Comparison of ENCODE assay signal across 14 mouse cellular contexts in genomic region chr11:107108892-107109291, GRCm38 (mm10). TPM values are rescaled to one million over a fixed set of nuclear protein-coding genes. Genes with fewer than 3 reads are reported as not detected.
A peak's percentile ranks its signal among the peaks of the same experiment; 100 is the strongest.
DNase-seq lines count a peak whose midpoint lies in the region; ATAC-seq and TF ChIP-seq lines count a peak whose summit lies in the region.
"Had no signal": no experiment of that assay in that cellular context is flagged by ENCODE, and none has a peak within 500 bp of the region (broad histone marks: within the 10 kb centered on the region; RNA-seq: fewer than 3 reads in every experiment).

No protein-coding gene starts in this region.

- no peak for ATAC-seq in intestine, postnatal 0 days
- no peak for ATAC-seq in intestine, embryonic 16.5 days

- TF ChIP-seq CTCF in intestine, postnatal 0 days (IDR thresholded peaks at IDR 0.05; ENCODE audit: low read depth), result peak; percentile 53

- WGBS in intestine, postnatal 0 days, result 87% methylated on average over 2 of the region's 2 CpGs
- 92% methylated on average over 2 of the region's 2 CpGs for WGBS in intestine, embryonic 16.5 days

- no peaks in the 10 kb centered on the region for H3K27me3 ChIP-seq in intestine, postnatal 0 days (replicated peaks; ENCODE audit: control insufficient read depth, insufficient read depth, low read length)
- no peaks in the 10 kb centered on the region for H3K27me3 ChIP-seq in intestine, embryonic 16.5 days (replicated peaks; ENCODE audit: control insufficient read depth, insufficient read depth, low read length)
- H3K27me3 ChIP-seq in splenic B cell, adult 2 months (ENCODE audit: control insufficient read depth, insufficient read depth, low read length, poor library complexity, severe bottlenecking), result no peaks in the 10 kb centered on the region
- H3K27me3 ChIP-seq: lung, embryonic 15.5 days had no signal

- DNase-seq in thymus, postnatal 0 days (ENCODE audit: low spot score), result peak; percentile 36
- no peak for DNase-seq in thymus, postnatal 36 days
- peak; percentile 66 for DNase-seq in ZHBTc4 (ENCODE audit: low read depth, low spot score)
- DNase-seq in splenic B cell, adult 2 months (ENCODE audit: low read depth, low spot score), result peak; percentile 61
- no peak for DNase-seq in cerebellum, postnatal 25 days
- no peak for DNase-seq in adrenal gland, postnatal 25 days
- DNase-seq: adrenal gland, postnatal 36 days; gastrocnemius, postnatal 10 days; kidney, postnatal 4 days; spleen, adult 18-20 months had no signal

- no peak overlapping the region for H3K4me2 ChIP-seq in intestine, postnatal 0 days (replicated peaks; ENCODE audit: low read depth)
- no peak overlapping the region for H3K4me2 ChIP-seq in intestine, embryonic 16.5 days (ENCODE audit: low read depth, low read length)
- H3K4me2 ChIP-seq: lung, embryonic 15.5 days had no signal

- peaks cover 18% of the 10 kb centered on the region; the same call in 1 of the 2 replicates for H3K36me3 ChIP-seq in intestine, postnatal 0 days (ENCODE audit: control insufficient read depth, insufficient read depth)
- 0 out of 2 replicates have a peak, but pooled peaks cover 3% of the 10 kb centered on the region for H3K36me3 ChIP-seq in intestine, embryonic 16.5 days (ENCODE audit: control insufficient read depth, insufficient read depth, low read length)
- peaks cover 5% of the 10 kb centered on the region; the same call in 1 of the 2 replicates for H3K36me3 ChIP-seq in splenic B cell, adult 2 months (ENCODE audit: control insufficient read depth, insufficient read depth, low read length, poor library complexity, severe bottlenecking)

- no peak overlapping the region for H3K27ac ChIP-seq in intestine, postnatal 0 days (ENCODE audit: low read depth, low read length)
- H3K27ac ChIP-seq in intestine, embryonic 16.5 days (ENCODE audit: low read length), result no peak overlapping the region
- H3K27ac ChIP-seq: lung, embryonic 15.5 days had no signal

- H3K4me1 ChIP-seq in intestine, postnatal 0 days (replicated peaks; ENCODE audit: control insufficient read depth, insufficient read depth, low read length), result no peaks in the 10 kb centered on the region
- H3K4me1 ChIP-seq in intestine, embryonic 16.5 days (ENCODE audit: control insufficient read depth, insufficient read depth, low read length), result peaks cover 5% of the 10 kb centered on the region

- no peak overlapping the region for H3K9ac ChIP-seq in intestine, postnatal 0 days (ENCODE audit: low read depth, low read length)
- H3K9ac ChIP-seq in intestine, embryonic 16.5 days (ENCODE audit: low read depth, low read length), result no peak overlapping the region
- H3K9ac ChIP-seq: lung, embryonic 15.5 days had no signal

- no peaks in the 10 kb centered on the region for H3K9me3 ChIP-seq in intestine, postnatal 0 days (ENCODE audit: control insufficient read depth)
- H3K9me3 ChIP-seq in intestine, embryonic 16.5 days (ENCODE audit: control insufficient read depth, low read length), result no peaks in the 10 kb centered on the region
- H3K9me3 ChIP-seq: G1E; lung, embryonic 15.5 days had no signal

- no peak overlapping the region for H3K4me3 ChIP-seq in intestine, postnatal 0 days (ENCODE audit: low read depth, low read length)
- no peak overlapping the region for H3K4me3 ChIP-seq in intestine, embryonic 16.5 days (ENCODE audit: low read length)
- H3K4me3 ChIP-seq: lung, embryonic 15.5 days had no signal

RNA-seq across cellular contexts. Expression of gene Bptf, which starts 23.0 kb away (rescaled TPM):
- polyA plus RNA-seq in intestine, postnatal 0 days (2015; fragmentation: Nextera tagmentation; extraction: Ambion mirVana), result 14.4 and 17.8 TPM in 2 replicates
- polyA plus RNA-seq in intestine, embryonic 16.5 days (2015; fragmentation: Nextera tagmentation; extraction: Ambion mirVana), result 16.8 and 19.1 TPM in 2 replicates
- 35.3 and 54.9 TPM in 2 replicates for polyA plus RNA-seq in thymus, postnatal 0 days (2015; fragmentation: Nextera tagmentation; extraction: Ambion mirVana)
- 50.9 and 52.9 TPM in 2 replicates for total RNA-seq in adrenal gland, postnatal 25 days (2021)

Comparison
In these comparisons a context has a peak if more than half of its experiments do, and no peak if none do; other contexts are left out.
1. DNase-seq: peak in thymus, postnatal 0 days (single experiment), ZHBTc4 (single experiment) and splenic B cell, adult 2 months (single experiment); none in thymus, postnatal 36 days (0 of 2), cerebellum, postnatal 25 days (0 of 2) and adrenal gland, postnatal 25 days (single experiment).